Mouse (Mus musculus) monocyte, adult 2 months (primary cell): ENCODE data around the gene Zc3h7a.
"Not testable (repeated sequence)": the region's sequence is repeated elsewhere in the genome, so short reads cannot be mapped to it uniquely, and the experiment has no call there.

ENCODE experiments used
- DNase-seq, 2 experiments: peaks; one replicate each; pipeline ENCODE4 v3.0.0; 2022; ENCODE audit warnings: low spot score in 2 of 2, low read depth in 1 of 2

Zc3h7a gene

DNA sequence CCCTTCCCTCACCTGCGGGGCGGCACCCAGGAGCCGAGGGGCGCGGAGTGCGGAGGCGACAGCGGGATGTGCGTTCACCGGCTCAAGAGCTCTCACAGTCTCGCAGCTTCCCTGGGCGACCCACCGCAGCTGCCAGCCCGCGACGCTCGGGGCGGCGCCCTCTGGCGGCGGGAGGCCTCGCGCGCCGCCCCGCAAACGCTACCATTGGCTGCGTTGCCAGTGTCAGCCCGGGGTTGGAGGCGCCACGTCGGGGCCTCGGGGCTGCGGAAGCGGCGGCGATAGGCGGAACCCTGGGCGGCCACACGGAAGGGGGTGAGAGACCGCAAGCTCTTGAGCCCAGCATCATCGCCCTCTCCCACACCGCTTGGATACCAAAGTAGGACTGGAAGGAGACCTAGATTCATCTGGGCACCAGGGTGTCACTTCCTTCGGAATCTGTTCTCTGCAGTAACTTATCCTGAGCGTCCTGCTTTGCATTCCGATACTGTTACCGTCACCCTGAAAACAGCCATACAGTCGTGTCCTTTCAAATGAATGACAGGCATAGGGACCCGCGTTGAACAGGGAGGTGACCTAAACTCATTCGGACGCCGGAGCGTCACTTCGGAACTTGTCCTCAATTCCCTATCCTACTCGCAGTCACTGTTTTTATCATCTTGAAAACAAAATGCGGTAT is at the start of gene Zc3h7a:
TSS of gene Zc3h7a (minus strand) at position 186 of the 676 bp plus-strand sequence.
- peak; percentile 84 to 88 for DNase-seq

DNA sequence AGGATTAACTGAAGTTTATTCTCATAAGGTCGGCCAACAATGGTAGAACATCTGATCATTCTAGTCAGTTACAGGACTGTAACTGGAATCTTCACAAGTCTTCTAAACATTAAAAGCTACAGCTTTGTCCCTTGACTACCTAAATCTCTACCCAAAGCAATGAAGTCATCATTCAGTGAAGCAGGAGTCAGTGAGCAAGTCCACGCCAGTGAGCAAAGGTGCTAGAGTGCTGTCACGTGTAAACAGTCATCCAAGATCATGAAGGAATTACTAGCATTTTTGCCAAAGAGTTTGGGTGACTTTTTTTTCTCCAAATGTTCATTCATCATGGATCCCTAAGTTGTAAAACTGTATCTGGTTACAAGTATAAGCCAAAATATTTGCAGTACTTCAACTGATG is 41.6 kb upstream of the Zc3h7a start:
- DNase-seq = no peak

DNA sequence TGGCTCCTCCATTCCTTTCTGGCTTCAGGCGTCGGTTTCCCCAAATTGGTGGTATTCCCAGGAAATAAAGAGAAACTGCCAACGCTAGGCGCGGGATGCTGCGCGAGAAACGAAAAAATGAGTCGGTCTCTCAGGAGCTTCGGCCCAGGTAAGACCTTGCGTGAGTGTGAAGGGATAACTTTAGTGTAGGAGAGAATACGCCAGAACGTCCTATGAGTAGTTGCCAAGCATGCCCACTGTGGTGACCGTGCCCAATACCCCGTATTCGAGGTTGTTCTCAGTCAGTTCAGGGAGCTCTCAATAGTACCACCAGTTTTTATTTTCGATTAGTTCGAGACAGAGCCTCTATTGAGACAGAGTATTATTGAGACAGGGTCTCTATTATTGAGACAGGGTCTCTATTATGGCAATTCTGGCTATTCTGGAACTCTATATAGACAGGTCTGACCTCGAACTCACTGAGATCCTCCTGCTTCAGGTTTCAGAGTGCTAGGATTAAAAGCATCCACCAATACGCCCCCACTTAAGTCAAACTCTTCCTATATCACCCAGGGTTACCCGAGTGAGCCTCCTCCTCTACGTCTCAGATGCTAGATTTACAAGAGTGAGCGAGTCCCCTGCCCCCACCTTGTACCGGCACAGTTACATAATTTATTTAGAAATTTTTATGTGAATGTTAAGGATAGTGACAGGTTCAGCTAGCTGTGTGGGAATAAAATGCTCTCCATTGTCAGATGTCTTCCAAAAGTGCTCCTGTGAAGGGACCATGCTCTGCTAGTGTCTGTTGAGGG is 27.6 kb upstream of the Zc3h7a start:
- DNase-seq = no peak

DNA sequence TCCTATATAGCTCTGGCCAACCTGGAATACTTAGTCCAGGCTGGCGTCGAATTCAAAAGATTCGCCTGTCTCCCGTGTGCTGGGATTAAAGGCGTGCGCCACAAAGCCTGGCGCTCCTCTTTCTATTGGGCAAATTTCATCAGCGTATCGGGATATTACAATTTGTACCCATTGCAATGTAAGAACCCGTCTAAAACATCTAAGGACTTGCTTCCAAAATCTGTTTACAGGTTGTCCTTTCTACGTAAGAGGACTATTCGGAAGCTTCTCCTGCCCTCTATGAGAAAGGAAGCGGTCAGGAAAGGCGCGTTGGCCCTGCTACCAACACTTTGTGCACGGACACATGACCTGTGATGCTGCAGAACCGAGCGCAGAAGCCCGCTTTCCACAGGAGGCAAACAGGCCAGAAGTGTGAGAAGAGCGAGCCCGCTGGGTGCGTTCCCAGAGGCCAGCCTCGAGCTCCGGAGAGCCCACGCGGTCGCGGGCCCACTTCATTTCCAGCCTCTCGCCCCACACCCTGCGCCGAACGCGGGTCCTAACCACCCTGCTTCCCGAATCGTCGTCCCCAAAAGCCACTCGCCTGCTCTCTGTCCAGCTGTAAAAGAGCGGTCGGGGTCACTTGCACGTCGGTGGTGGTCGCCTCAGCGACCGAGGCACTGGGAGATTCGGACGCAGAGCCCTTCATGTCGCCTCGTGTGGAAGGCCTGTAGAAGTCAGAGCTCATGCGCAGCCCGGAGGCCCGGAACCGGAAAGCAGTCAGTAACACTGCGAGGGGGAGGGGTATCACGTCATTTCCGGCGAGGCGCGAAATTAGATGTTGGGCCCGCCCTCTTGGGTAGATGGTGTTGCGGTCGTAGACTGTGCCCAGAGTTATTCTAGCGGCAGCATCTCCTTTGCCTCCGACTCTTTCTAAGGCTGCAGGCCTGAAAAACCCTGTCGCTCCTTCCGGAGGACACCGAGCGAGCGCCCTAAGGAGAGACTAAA is 26.7 kb upstream of the Zc3h7a start, which contains the start of gene Rsl1d1:
TSS of gene Rsl1d1 (minus strand) at position 761 of the 984 bp plus-strand sequence.
- DNase-seq = peak; percentile 76 to 87

DNA sequence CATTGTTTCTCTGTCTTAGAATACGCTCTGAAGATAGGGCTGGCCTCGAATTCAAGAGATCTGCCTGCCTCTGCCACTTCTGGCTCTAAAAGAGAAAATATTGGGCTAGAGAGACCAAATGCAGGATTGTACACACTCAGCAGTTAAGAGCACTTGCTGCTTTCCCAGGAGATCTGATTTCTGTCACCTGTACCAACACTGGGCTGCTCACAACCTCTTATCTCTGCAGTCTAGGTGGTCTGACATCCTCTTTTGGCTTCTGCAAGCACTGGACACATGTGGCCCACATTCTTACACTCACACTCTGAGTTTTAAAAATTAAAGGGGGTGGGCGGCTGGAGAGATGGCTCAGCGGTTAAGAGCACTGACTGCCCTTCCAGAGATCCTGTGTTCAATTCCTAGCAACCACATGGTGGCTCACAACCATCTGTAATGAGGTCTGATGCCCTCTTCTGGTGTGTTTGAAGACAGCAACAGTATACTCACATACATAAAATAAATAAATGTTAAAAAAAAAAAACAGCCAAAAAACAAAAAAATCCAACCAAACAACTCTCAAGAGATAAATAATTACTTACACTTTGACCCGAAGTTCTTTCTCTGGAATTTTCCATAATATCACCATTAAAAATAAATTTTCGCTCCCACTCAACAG is 25.7 kb upstream of the Zc3h7a start:
- DNase-seq = no peak

DNA sequence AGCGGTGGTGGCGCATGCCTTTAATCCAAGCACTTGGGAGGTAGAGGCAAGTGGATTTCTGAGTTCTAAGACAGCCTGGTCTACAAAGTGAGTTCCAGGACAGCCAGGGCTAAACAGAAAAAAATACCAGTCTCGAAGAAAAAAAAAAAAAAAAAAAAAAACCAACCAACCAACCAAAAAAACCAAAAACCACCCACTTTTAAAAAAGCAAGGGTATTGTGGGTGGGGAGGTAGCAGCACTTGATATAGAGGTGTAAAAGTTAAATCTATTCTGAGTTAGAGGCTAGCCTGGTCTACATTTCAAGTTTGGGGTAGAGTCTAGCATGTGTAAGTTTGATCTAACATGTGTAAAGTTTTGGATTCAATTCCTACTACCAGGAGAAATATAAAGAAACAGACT is 24.1 kb upstream of the Zc3h7a start:
- no peak for DNase-seq

DNA sequence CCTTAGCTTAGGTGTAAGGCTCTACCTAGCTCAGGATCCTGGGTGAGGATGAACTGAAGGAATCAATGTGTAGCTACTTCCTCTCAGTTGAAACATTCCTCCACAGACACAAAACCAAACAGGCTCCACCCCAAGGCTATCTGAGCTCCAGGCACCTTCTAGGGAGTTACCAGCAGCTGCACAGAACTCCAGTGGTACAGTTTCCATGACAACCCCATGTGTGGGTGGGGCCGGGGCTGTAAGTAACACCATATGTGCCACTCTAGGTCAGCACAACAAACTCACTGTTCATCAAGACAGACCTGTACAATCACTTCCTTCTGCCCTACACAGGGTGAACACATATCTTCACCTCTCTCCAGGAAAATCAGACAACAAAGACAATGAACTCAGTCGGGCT is 22.3 kb upstream of the Zc3h7a start:
- no peak for DNase-seq

DNA sequence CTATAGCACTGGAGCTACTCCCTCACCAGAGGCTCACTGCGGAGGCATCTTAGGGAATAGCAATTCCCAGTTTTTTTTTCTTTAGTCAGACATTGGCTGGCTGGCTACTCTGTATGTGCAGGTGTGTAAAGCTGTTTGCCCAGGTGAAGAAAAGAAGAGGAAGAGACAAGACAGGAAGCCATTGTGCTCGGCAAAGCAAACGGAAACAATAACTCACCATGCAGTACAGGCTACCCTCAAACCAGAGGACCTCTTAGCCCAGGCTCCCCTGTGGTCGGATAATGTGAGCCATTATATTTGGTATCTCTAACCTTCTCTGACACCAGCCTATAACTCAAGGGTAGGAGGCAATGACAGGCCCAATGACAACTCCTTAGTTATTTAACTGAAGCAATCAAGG is 20.9 kb upstream of the Zc3h7a start:
- no peak for DNase-seq

DNA sequence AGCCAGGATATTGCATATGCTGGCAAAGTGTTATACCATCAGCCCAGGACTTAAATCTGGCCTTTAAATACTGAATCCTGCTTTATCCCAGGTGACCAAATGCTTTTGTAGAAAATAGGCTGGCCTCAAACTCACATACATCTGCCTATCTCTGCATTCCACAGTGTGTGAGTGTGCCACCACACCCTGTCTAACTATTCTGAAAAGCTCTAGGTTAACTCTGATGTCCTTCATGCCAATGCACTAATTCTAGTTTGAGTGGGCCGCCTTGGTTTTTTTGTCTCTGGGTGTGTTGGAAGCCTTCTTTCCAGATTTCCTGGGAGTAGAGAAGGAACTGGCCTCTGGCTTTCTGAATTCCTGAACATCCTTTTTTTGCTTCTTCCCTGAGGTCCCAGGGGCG is 17.0 kb upstream of the Zc3h7a start:
- no peak for DNase-seq

DNA sequence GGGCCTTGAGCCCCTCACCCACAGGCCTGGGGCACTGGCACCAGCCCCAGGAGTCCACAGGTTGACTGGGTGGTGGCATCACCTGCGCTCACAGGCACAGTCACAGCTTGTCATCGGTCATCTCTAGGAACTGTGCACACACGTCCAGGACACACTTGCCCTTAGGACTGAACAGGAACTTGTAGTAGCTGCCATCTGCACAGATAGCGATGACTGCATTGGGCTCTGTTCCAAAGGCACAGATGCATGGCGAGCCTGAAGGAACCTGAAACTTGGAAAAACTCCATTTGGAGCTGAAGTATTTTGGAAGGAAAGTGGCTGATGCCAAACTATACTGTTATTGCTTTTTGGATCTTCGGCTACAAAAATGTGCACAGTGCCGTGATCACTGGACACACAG is 14.0 kb upstream of the Zc3h7a start:
- DNase-seq = no peak

DNA sequence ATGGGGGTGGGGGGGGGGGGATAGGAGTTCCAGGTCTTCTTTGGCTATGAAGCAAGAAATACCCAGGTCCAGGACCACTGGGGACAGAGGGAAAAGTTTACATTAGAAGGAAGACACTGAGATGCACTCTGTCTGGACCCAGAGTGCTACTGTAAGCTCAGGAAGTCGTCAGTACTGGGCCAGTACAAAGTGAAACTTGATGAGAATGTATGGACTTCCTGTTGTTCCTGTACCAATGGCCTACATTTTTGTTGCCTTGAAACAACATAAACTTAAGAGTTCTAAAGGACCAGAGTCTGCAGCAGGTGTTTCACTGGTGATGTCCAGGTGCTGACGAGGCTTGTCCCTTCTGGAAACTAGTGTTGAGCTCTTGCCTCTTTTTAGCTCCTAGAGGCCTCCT is 1.2 kb upstream of the Zc3h7a start:
- DNase-seq = no peak

DNA sequence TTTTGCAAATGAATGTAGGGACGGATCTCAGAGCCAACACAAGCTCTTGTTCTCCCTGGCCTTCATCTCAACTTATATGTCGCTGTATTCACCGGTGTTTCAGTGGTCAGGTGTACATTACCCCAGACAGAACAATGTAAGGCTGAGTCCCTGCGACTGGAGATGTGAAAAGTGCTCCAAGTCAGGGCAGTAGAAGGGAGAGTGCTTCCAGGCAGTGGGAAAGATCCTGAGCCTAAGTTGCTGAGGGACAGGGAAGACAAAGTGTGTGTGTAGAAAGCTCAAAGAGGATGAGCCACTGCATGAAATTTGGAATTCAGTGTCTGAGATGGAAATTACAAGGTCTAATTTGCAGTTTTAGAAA is 671 bp upstream of the Zc3h7a start:
- no peak for DNase-seq

DNA sequence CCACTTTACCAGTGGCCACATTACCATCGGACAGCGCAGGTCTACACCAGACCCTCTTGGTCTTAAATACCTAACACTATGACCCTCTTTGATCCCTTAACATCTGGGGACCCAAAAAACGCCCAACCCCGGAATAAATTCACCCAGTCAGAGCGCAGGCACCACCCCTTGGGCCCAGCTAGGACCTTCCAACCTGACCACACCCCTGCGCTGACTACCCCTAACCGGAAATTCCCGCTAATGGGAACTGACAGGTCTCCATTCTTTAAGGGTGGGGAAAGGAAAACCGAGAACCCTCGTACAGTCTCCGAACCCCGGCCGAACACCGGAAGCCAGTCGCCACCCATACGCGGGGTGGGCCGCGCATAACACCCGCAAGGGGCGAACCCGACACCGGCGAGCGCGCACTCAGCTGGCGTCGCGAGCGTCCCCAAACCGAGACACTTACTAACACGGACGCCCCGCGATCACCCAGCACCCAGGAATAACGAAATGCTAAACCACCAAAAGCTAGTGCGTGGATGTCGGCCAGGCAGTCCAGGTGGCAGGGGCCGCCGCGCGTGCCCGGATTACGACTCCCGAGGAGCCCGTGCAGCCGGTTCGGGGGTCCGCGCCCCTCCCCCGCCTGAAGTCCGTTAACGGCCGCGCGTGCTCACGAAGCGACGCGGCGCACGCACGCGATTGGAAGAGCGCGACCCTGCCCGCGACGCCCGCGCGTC is 545 bp downstream of the Zc3h7a start:
- peak; percentile 11 to 42 for DNase-seq

DNA sequence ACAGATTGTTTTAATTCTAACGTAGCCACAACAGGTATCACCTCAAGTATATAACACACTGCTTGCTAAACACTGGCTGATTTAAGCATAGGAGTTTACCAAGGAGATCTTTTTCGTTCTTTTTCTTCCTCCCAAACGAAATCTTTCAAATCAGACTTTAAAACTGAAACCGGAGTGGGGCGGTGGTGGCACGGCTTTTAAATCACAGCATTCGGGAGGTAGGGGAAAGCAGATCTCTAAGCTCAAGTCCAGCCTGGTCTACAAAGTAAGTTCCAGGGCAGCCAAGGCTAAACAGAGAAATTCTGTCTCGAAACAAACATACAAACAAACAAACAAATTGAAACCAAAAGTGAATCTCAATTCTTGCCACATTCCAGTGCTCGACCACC is 1.1 kb downstream of the Zc3h7a start:
- no peak for DNase-seq

DNA sequence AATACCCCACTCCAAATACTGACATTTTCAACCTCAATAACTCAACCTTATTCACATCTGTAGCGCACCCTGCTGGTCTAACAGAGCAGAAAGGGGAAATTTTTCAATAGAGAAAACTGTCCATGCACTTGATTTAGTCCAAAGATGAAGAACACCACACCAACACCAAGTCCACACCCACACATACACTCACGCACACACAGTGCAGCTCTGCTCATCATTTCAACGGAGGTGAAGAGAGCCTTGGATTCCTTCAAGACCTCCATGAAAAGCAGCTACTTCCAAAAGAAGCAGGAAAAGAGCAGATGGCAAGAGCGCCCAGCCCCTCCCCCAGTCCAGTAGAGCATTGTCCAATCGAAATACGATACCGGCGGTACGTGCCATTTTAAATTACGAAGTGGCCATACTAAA is 1.5 kb downstream of the Zc3h7a start:
- peak; percentile 16 to 43 for DNase-seq

DNA sequence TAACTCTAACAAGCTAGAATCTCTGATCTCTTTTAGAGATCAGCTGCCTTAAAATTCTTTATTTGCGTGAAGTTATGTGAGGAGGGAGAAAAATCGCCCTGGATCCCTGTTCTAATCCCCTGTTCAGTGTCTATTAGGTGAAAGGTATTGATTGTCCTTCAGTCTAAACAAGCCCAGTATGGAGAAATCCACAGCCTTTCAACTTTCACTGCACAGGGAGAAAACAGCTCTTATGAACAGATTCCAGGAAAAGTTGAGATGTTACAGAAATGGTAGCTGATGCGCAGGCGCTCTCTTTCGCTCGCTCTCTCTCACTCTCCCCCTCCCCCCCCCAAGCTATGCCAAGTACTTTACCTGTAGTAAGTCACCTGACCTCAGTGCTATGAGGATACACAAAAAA is 4.5 kb downstream of the Zc3h7a start:
- DNase-seq = no peak

DNA sequence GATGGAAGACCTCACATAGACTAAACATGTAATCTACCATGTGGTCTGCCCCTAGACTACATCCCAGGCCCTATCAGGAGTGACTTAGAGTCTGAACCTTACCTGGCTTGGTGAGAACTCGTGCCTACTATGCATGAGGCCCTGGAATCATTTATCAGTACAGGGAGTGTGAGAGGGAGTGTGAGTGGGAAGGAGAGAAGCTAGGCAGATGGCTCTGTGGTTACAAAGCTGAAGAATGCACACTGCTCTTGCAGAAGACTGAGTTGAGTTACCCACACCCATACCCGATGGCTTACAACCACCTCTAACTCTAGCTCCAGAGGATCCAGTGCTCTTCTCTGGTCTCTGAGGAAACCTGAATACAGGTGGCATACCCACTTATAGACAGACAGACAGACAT is 9.8 kb downstream of the Zc3h7a start:
- no peak for DNase-seq

DNA sequence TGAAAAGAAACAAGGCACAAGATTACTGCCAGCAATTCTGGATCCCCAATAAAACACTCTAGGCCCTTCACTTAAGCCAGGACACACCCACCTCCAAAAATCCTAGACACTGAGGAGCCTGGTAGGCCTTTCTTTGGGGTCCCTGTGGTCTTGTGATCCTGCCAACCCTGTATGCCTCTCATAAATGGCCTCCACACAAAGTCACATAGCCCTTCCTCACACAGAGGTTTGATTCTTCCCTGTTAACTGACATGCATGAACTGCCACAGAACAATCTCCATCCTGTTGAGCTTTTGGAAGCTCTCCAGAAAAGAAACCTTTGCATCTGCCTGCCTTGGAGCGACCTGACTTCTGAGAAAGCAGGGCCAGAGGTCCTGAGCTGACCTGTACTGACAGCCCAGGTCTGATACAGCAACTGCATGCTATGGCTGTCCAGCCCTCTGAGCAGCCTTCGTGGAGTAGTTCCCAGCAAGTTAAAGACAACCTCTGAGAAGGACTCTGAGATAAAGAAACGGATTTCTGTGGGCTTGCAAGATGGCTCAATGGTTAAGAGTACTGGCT is 11.4 kb downstream of the Zc3h7a start:
- DNase-seq = no peak

DNA sequence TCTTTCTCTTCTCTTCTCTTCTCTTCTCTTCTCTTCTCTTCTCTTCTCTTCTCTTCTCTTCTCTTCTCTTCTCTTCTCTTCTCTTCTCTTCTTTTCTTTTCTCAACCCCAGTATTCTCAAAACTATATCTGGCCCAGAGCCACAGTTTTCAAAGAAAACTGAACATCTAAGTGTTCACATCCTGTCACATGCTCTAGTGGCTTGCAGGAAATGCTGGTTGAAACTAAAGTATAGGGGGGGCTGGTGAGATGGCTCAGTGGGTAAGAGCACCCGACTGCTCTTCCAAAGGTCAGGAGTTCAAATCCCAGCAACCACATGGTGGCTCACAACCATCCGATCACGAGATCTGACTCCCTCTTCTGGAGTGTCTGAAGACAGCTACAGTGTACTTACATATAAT is 18.5 kb downstream of the Zc3h7a start:
- not testable (repeated sequence) for DNase-seq

DNA sequence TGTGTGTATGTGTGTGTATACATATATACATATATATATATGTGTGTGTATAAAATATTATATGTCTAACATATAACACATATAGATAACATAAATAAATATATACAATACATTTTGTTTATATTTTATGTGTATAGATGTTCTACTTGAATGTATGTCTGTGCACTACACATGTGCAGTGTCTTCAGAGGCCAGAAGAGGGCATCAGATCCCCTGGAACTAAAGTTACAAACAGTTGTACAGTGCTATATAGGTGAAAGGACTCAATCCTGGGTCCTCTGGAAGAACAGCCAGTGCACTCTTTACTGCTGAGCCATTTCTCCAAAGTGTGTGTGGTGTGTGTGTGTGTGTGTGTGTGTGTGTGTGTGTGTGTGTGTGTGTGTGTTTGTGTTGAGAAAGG is 21.7 kb downstream of the Zc3h7a start:
- DNase-seq = no peak
